Mouse (Mus musculus) retina, embryonic 14.5 days (tissue): ENCODE measurements around the gene Gm3752.
"Not testable (repeated sequence)": the region's sequence is repeated elsewhere in the genome, so short reads cannot be mapped to it uniquely, and the experiment has no call there.

ENCODE experiments used
- DNase-seq: peaks from one replicate; pipeline ENCODE4 v3.0.0-alpha.2; 2015; ENCODE audit warnings: low spot score

Gene Gm3752

DNA sequence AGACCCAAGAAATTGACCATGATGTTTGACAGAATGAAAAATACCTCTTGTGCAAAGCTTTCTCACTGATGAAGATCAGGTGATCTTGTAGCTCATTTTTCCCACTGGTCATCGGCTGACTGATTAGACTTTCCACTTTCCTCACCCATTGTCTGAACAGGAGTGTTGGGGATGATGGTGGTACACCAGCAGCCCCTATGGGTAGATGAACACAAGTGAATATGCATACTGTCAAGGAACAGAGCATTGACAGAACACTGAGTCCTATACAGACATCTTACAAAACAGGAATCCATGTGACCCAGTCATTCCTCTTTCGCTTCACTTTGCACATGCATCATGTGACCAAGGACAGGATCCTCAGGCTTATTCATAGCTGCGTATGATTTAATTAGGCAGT lies at the start of gene Gm3752:
Gm3752 (minus strand) TSS at position 101 of the 400 bp plus-strand sequence.
- not testable (repeated sequence) for DNase-seq

DNA sequence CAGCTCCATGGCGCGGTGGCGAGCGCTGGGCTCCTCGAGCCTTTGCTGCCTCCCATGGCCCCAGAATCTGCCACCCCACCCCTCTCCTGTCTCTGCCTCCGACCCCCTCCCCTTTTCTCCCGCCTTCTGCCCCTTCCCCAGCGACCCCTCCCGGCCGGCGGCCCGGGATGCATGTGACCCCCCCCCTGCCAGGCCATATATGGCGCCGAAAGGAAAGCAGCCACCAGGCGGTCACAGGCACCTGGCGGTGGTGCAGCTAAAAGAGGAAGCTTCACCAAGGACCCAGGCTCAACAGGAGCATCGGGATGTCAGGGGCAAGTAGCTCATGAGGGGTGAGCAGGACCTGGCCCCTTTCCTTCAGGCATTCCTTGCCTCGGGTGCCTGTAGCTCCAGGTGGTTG lies 5.2 kb upstream of the Gm3752 start:
- not testable (repeated sequence) for DNase-seq

DNA sequence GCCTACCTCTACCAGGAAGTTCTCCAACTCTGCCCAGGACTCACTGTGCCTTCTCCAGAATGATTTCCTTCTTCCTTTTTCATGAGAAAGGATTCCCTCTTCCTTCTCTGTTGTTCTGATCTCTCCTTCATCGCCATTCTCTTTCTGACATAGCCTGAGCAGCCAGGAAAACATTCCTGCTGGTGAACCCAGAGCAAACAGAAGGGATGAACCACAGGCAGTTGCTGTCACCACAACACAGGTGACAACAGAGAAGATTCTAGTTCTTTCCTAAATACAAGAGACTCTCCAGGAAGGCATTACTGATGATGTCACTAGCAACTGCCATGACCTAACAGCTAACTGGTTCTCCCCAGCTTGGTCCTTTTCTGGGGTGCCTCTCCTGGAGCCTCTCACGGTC lies 32.7 kb downstream of the Gm3752 start, which contains the start of gene Gm3755:
Gm3755 (minus strand) TSS at position 101 of the 400 bp plus-strand sequence.
- not testable (repeated sequence) for DNase-seq

DNA sequence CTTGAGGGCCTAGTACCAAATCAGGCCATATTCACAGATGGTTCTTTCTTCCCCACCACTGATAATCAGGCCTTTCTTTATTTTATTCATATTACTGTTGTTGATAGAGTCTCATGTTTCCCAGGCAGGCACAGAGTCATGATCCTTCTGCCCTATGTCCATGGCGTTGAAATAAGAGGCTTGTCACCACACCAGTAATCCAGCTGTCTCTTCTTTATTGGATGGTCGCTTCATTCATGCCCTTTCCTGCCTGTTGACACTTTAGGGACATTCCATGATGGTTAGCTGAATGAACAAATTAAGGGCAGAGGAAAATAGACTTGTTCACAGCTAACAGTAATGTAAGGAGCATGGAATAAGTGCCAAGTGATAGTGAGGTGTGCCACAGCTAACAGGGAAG lies 61.1 kb downstream of the Gm3752 start:
- not testable (repeated sequence) for DNase-seq
